Mouse (Mus musculus) MEL (cell line): ENCODE measurements at regions not wholly inside any gene's neighbourhood (a gene's known extent, or its start where the extent isn't known, plus 50 kb on each side); places are given as distances from the start of the nearest gene placed in this dataset.

Experiments
- CHD2 ChIP-seq: IDR thresholded peaks from 2 replicates; pipeline ENCODE4 v1.6.1; 2011; ENCODE audit warnings: low read length, improper control_type of control experiment
- CTCF ChIP-seq, 3 experiments: IDR thresholded peaks in 2 of 3; conservative IDR thresholded peaks in 1 of 3; 2 replicates each; pipeline ENCODE4 v1.5.1; 2011 to 2012; ENCODE audit warnings: low read length in 3 of 3, low read depth in 2 of 3, mild to moderate bottlenecking in 2 of 3, improper control_type of control experiment in 1 of 3, inconsistent platforms in 1 of 3, mixed read lengths in 1 of 3, moderate library complexity in 1 of 3; ENCODE audit not compliant: control insufficient read depth in 1 of 3, insufficient read depth in 1 of 3, poor library complexity in 1 of 3, severe bottlenecking in 1 of 3
- GATA1 ChIP-seq: IDR thresholded peaks from 2 replicates; pipeline ENCODE4 v1.6.1; 2011; ENCODE audit warnings: low read depth, low read length, improper control_type of control experiment
- HCFC1 ChIP-seq: IDR thresholded peaks from 2 replicates; pipeline ENCODE4 v1.6.1; 2012; ENCODE audit warnings: low read depth, mild to moderate bottlenecking, inconsistent platforms, low read length, improper control_type of control experiment, moderate library complexity
- JUND ChIP-seq: IDR thresholded peaks from 2 replicates; pipeline ENCODE4 v1.6.1; 2011; ENCODE audit warnings: low read depth, mild to moderate bottlenecking, improper control_type of control experiment, low read length
- MAZ ChIP-seq: IDR thresholded peaks from 2 replicates; pipeline ENCODE4 v1.6.1; 2012; ENCODE audit warnings: low read depth, mild to moderate bottlenecking, inconsistent platforms, low read length, improper control_type of control experiment
- POLR2A ChIP-seq, 2 experiments: IDR thresholded peaks; 2 replicates each; pipeline ENCODE4 v1.6.1; 2011 to 2012; ENCODE audit warnings: low read length in 2 of 2, mild to moderate bottlenecking in 2 of 2, control low read depth in 1 of 2, improper control_type of control experiment in 1 of 2, low read depth in 1 of 2, moderate library complexity in 1 of 2; ENCODE audit not compliant: control insufficient read depth in 1 of 2, insufficient read depth in 1 of 2, poor library complexity in 1 of 2
- RAD21 ChIP-seq: IDR thresholded peaks from 2 replicates; pipeline ENCODE4 v1.6.1; 2011; ENCODE audit warnings: mild to moderate bottlenecking, low read depth, low read length, improper control_type of control experiment
- TBP ChIP-seq: IDR thresholded peaks from 2 replicates; pipeline ENCODE4 v1.8.0; 2011; ENCODE audit warnings: low read depth, low read length, improper control_type of control experiment
- TCF12 ChIP-seq: IDR thresholded peaks from 2 replicates; pipeline ENCODE4 v1.6.1; 2014; ENCODE audit warnings: low read depth, mild to moderate bottlenecking, inconsistent platforms, low read length, improper control_type of control experiment, moderate library complexity
- UBTF ChIP-seq: IDR thresholded peaks from 2 replicates; pipeline ENCODE4 v1.6.1; 2012; ENCODE audit warnings: low read depth, mild to moderate bottlenecking, inconsistent platforms, low read length, improper control_type of control experiment, moderate library complexity, borderline replicate concordance; ENCODE audit not compliant: insufficient read depth

- TF ChIP-seq POLR2A (IDR thresholded peaks at IDR 0.05; ENCODE audit: control insufficient read depth in 1 of 2, insufficient read depth in 1 of 2, low read depth in 1 of 2, low read length in 2 of 2, poor library complexity in 1 of 2) (no peak), JUND (no peak), MAZ (no peak), GATA1 (no peak), CTCF (IDR thresholded peaks at IDR 0.05 in 2 of 3, conservative IDR thresholded peaks at IDR 0.05 in 1 of 3; ENCODE audit: control insufficient read depth in 1 of 3, insufficient read depth in 1 of 3, low read depth in 2 of 3, low read length in 3 of 3, poor library complexity in 1 of 3, severe bottlenecking in 1 of 3) (no peak), TBP (no peak), HCFC1 (no peak), TCF12 (no peak), UBTF (no peak), CHD2 (no peak), RAD21 (no peak)
These were observed 250.5 kb downstream of the Gm4791 start for GRCm38 (mm10) chr9:47249029-47249428.
